Mouse (Mus musculus): ENCODE results near the gene Yrdc.

Yrdc gene

DNA sequence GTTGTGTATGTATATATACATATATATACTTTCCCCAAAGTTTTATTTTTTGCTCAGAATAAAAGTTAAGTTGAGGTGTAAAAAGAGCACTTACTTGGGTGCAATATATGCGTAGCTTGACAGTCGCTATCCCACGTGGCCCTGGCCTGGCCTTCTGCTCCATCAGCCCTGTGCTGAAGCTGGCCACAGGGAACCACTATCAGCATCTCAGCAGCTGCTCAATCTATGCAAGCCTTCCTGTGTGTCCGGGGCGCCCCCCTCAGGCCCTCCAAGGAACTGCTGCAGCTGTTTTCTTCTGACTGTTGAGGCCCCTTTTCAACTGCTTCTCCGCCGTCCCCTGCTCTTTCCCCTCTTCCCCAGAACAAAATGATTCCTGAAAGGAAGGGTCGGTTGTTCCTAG is 2.9 kb upstream of the Yrdc start:
- in situ Hi-C loops (cut with MboI; ENCODE audit: unreplicated experiment in 2 of 2): loop anchor here (5.0 to 10.0 kb wide), 5 partner anchors 40 to 893 kb away; partner anchors contain the start of genes Sf3a3 (in 2 of the 2) and Mtf1 (in 1 of the 2)

GRCm38 (mm10) chr4:124849631-124850260 is 733 bp upstream of the Yrdc start:
- in situ Hi-C loops (cut with MboI; ENCODE audit: unreplicated experiment in 2 of 2): loop anchor here (5.0 to 10.0 kb wide), 7 partner anchors 42 to 895 kb away; partner anchors contain the start of genes Sf3a3 (in 2 of the 2), Mtf1 (in 1 of the 2) and Utp11 (in 1 of the 2)

DNA sequence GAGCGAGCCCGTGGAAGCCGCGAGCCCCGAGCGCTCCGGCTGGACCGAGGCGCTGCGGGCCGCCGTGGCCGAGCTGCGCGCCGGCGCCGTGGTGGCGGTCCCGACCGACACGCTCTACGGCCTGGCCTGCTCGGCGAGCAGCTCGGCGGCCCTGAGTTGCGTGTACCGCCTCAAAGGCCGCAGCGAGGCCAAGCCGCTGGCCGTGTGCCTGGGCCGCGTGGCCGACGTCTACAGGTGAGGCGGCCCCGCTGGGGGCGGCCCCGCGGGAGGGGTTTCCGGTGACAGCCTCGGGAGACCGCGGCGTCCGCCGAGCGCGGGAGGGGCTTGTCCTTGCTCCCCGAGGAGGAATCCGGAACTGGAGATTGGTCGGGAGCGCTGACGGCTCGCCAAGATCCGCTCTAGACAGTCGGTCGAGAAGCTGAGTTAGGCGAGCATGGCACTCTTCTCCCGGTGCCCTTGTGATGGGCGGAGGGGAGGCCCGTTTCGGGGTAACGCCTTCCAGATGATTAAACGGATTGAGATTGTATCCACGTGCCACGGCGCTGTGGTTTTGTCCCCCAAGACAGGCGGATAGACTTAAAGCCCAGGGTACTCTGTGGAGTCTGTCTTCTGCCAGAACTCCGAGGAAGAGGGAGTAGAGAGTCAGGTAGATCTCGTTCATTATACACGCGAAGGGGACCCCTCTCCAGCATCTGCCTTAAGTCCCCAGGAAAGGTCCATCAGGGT is 617 bp downstream of the Yrdc start, which contains the start of gene 1110065P20Rik:
Gene 1110065P20Rik, minus strand, starts transcription at position 264 of the 726 bp plus-strand sequence.
- in situ Hi-C loops (cut with MboI; ENCODE audit: unreplicated experiment in 2 of 2): loop anchor here in 1 of 2 experiments (5.0 to 10.0 kb wide), 2 partner anchors 156 to 894 kb away; partner anchors contain the start of gene Utp11

GRCm38 (mm10) chr4:124856294-124856693 is 5.8 kb downstream of the Yrdc start:
- in situ Hi-C loops (cut with MboI; ENCODE audit: unreplicated experiment in 2 of 2): loop anchor here in 1 of 2 experiments (10.0 kb wide), 1 partner anchor 161 kb away; the partner anchor contains the start of gene Utp11

DNA sequence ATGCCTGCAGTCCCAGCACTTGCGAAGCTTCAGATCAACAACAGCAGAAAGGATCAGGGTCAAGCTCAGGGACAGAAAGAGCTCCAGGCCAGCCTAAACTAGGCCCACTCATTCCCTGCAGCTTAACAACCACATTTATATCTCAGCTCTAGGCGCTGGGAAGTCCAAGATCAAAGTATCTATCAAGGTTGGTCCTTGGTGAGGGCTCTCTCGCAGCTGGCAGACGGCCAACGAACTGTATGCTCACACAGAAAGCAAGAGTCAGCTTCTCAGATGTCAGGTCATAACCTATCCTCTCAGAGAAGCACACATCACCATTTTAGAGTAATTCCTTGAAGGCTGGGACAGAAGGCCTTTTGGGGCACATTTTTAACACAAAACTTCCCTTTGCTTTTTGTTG is 7.9 kb downstream of the Yrdc start:
- in situ Hi-C loops (cut with MboI; ENCODE audit: unreplicated experiment in 2 of 2): loop anchor here in 1 of 2 experiments (10.0 kb wide), 1 partner anchor 164 kb away; the partner anchor contains the start of gene Utp11

DNA sequence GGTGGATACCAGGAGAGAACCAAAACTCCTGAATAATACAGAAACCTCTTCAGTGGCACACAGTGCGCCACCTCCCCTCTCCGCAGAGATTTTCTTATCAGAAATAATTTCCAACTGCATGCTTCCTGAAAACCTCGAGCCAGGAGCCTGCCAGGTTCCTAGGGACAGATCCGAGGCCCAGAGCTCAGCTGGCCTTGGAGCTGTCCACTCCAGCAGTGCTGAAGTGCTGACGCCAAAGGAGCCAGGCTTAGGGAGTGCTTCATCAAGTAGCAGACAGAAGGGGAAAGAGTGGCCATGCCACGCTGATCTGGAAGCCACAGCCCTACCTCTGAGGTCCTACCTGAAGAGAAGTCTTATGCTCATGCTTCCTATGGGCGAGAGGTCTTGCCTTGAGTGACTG is 10.0 kb downstream of the Yrdc start:
- in situ Hi-C loops (cut with MboI; ENCODE audit: unreplicated experiment in 2 of 2): no loop called here

DNA sequence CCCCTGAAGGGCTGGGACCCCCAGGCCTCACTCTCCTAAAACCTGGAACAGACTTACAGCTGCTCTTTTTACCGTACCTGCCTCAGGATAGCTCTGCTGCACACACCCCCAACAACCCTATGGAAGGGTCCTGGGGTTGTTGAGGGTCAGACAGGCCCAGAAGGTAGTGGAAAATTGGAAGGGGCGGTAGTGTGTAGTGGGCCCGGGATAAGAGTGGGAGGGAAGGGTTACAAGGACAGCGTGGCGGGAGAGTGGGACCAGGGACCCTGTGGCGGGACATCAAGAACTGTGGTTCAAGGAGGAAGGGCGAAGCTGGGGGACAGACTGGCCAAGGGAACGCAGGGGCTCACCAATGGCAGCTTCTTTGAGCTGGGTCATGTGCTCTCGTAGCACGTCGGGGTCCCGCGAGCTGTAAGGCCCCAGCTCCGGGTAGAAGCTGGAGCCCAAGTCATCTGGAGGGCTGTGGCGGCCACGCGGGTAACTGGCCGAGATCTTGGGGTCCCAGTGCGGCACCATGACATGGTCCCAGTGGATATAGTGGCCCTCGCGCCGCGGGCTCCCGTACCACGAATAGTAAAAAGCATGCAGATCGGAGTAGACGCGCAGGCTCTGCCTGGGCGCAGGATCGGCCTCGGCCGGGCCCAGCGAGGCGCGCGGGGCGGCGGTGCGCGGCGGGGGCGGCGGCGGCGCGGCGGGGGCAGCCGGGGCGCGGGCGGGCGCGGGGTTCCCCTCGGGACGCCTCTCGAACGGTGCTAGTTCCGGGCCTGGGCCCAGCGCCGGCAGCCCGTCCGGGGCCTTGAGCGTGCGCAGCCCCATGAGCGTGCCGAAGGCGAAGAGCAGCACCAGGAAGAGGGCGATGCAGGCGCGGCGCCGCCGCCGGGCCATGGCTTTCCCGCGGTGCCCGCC is 11.1 kb downstream of the Yrdc start, which contains the start of gene Maneal:
Gene Maneal, minus strand, starts transcription at position 889 of the 906 bp plus-strand sequence.
- in situ Hi-C loops (cut with MboI; ENCODE audit: unreplicated experiment in 2 of 2): no loop called here

GRCm38 (mm10) chr4:124872719-124873118 is 22.2 kb downstream of the Yrdc start:
- in situ Hi-C loops (cut with MboI; ENCODE audit: unreplicated experiment in 2 of 2): no loop called here

DNA sequence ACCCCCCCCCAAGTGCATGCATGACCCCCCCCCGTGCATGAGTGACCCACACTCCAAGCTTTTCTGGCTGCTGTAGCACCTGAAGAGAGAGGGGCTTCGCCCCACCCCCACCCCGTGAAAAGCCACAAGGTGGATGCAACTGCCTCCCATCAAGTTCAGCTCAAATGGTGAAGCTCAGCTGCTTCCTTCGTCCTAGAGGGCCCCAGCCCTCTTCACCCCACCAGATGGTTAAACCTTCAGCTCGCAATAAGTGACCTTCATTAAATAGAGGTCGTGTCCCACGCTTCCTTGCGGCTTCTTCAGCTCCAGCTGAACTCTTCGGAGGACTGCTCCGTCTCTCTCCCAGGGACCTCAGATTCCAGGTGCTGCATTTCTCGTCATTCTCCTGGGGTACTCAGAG is 30.1 kb downstream of the Yrdc start, which contains the start of gene Epha10:
Gene Epha10, plus strand, starts transcription at position 301 of the 400 bp plus-strand sequence.
- in situ Hi-C loops (cut with MboI; ENCODE audit: unreplicated experiment in 2 of 2): loop anchor here (25.0 kb wide), 2 partner anchors 732 to 743 kb away; no protein-coding TSS in a partner anchor

- in situ Hi-C loops (cut with MboI; ENCODE audit: unreplicated experiment in 2 of 2): loop anchor here (25.0 kb wide), 2 partner anchors 731 to 744 kb away; no protein-coding TSS in a partner anchor
Measured at GRCm38 (mm10) chr4:124881341-124881908, 30.9 kb downstream of the Yrdc start.

DNA sequence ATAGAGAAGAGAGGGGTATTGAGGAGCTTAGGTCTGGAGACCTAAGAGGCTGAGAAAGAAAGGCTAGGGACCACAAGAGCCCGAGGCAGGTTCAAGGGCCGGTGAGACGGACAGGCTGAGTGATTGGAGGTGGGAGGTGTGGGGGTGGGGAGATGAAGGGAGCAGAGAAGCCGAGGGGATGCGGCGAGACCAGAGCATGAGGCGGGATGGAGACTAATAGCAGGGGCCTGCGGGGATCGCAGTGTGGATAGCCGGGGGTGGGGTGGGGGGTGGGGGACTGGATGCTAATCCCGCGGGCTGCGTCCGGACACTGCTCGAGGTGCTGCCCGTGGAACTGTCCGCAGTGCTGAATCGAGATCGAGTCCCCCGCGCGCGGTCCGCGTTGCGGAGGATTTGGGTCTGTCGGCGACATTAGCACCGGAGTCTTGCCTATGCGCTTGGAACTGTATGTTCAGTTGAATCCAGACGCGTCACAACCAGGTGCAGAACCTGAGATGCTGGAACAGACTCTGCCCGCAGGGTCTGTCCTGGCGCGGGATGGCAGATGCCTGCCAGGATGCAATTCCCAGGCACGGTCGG is 31.8 kb downstream of the Yrdc start:
- in situ Hi-C loops (cut with MboI; ENCODE audit: unreplicated experiment in 2 of 2): loop anchor here (25.0 kb wide), 2 partner anchors 730 to 745 kb away; no protein-coding TSS in a partner anchor

DNA sequence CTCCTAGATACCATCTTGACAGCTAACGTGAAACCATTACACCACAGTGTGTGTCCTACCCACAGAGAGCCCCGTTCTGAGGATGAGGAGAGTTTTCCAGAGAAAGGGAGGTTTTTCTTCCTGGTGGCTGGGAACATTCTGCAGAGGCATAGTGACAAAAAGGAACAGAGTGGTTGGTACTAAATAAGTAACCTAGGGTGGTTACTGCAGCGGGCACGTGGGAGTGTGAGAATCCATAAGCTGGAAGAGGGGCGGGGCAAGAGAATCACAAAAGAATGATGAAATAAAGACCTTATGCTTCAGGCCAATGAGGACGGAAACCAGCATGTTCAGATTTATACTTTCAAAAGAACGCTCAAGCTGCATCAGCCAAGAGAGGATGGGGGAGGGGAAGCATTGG is 38.2 kb downstream of the Yrdc start:
- in situ Hi-C loops (cut with MboI; ENCODE audit: unreplicated experiment in 2 of 2): loop anchor here (25.0 kb wide), 2 partner anchors 724 to 751 kb away; no protein-coding TSS in a partner anchor

DNA sequence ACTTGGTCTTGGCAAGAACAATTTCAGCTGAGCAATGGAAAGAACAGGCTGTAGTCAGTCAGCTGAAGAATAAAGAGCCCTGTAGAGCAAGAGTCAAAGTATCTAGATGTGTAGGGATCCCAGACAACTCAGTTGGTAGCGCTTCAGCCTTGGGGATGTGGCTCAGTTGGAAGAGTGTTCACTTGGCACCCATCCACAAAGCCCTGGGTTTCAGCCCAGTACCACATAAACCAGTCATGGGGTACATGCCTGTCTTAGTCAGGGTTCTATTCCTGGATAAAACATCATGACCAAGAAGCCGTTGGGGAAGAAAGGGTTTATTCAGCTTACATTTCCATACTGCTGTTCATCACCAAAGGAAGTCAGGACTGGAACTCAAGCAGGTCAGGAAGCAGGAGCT is 39.5 kb downstream of the Yrdc start:
- in situ Hi-C loops (cut with MboI; ENCODE audit: unreplicated experiment in 2 of 2): loop anchor here (25.0 kb wide), 2 partner anchors 722 to 753 kb away; no protein-coding TSS in a partner anchor

DNA sequence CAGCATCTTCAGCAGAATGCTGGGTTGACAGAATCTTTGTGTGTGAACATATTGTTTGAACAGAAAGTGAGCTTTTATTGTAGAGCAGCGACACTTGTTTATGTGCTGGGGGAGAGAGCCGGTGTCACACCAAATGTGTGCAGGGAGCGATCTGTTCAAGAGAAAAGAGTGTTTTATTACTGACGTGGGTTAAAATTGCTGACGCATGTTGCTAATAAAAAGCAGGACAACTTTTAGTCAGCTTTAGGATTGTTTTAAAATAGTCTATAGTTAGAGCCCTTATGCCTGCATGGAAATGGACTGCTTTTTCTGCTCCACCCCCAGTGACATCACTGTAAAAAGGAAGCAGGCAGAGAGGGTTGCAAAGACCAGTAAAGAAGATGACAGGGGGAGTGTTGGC is 40.4 kb downstream of the Yrdc start:
- in situ Hi-C loops (cut with MboI; ENCODE audit: unreplicated experiment in 2 of 2): loop anchor here (25.0 kb wide), 2 partner anchors 721 to 754 kb away; no protein-coding TSS in a partner anchor

DNA sequence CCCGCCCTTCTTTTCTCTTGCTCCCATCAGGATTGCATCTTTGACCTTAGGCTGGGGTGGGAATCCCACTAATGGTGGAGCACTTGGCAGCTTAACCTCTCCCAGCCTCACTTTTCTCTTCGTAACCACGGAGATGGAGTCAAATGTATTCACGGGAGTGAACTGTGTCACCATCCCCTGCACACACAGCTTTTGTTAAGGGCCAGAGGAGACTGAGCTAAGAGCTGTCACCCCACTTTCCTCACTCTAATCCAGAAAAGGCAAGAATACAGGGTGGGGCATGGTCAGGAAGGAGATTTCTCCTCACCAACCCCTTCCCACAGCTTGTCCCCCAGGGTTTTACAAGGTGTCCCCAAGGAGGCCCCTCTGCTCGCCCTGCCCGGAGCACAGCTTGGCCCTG is 43.3 kb downstream of the Yrdc start:
- in situ Hi-C loops (cut with MboI; ENCODE audit: unreplicated experiment in 2 of 2): loop anchor here (25.0 kb wide), 2 partner anchors 719 to 756 kb away; no protein-coding TSS in a partner anchor

DNA sequence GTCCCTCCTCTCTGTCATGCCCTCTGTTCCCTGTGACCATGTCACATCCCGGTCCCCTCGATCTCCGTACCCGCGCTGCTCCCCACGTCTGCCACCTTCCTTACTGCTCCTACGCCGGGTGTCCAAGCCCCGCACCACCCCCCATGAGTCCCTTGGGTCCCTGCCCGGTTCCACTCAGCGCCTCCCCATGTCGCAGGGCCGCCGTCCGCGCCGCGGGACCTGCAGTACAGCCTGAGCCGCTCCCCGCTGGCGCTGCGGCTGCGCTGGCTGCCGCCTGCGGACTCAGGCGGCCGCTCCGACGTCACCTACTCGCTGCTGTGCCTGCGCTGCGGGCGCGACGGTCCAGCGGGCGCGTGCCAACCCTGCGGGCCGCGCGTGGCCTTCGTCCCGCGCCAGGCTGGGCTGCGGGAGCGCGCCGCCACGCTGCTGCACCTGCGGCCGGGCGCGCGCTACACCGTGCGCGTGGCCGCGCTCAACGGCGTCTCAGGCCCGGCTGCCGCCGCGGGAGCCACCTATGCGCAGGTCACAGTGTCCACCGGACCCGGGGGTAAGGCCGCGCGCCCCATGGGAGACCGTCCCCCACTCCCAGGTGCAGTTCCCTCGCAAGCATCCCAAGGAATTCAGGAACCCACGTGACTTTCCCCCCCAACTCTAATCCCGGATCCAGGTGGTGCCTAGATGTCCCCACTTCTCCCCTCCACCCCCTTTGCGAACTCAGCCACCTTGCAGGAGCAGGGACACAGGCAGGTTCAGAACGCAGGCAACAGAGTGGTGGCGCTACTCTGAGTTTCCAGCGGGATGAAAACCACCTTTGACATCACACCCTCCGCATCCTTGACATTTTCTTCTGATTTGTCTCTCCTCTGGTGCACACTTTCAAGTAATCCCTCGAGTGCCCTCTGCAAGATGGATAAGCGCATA is 44.3 kb downstream of the Yrdc start:
- in situ Hi-C loops (cut with MboI; ENCODE audit: unreplicated experiment in 2 of 2): loop anchor here (25.0 kb wide), 2 partner anchors 718 to 757 kb away; no protein-coding TSS in a partner anchor

DNA sequence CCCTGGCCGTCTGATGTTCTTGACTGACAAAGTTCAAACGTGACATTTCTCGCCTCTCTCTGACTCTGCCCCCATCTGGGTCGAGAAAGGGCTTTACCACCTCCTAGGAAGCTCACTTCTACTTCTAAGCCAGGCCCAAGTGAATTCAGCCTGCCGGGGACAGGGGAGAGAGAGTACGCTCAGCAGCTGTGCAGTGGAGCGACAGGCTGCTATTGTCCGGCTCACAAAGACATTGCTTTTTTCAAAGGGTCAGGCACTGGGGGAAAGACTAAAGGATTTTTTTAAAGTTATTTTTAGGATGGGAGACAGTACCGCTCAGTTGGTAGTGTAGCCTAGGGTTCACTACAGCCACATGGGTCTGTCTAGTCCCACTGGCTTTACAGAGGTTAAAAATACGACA is 47.9 kb downstream of the Yrdc start:
- in situ Hi-C loops (cut with MboI; ENCODE audit: unreplicated experiment in 2 of 2): loop anchor here (25.0 kb wide), 2 partner anchors 714 to 761 kb away; no protein-coding TSS in a partner anchor

DNA sequence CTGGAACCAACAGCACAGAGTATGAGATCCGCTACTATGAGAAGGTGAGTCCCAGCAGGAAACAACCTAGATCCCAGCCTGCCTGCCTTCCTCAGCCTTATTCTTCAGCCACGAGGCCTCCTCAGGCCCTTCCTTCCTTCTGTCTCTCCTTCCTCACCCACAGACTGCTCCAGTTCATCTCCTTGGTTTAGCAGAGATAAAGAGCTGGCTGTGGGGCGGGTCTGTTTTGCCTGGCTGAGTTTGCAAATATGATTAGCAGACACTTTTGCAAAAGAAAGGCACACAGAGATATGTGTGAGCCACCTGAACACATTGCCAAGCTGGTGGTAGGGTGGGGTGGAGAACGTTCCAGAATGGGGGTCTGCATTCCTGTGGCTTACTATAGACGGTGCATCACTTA is 49.4 kb downstream of the Yrdc start:
- in situ Hi-C loops (cut with MboI; ENCODE audit: unreplicated experiment in 2 of 2): loop anchor here (25.0 kb wide), 2 partner anchors 712 to 763 kb away; no protein-coding TSS in a partner anchor

All from v-Abl transformed pro-B cells (cell line).